Mouse (Mus musculus) liver, postnatal 0 days (tissue): ENCODE data around the gene Slc7a10.

Experiments
- CTCF ChIP-seq: sonication (generic); IDR thresholded peaks from 2 replicates; pipeline ENCODE4 v1.5.1; 2016; ENCODE audit warnings: antibody characterized with exemption, low read depth
- EP300 ChIP-seq: IDR thresholded peaks from 2 replicates; pipeline ENCODE4 v1.6.1; 2016; ENCODE audit warnings: antibody characterized with exemption, low read depth, mild to moderate bottlenecking

GRCm38 (mm10) chr7:35143864-35144618 is 42.1 kb upstream of the Slc7a10 start:
- no peak for TF ChIP-seq CTCF
- TF ChIP-seq EP300: peak; percentile 36
